Comparison of ENCODE assay signal across 16 mouse cellular contexts in genomic region chr1:51628137-51628793, GRCm38 (mm10).
DNase-seq lines count a peak whose midpoint lies in the region; ATAC-seq and TF ChIP-seq lines count a peak whose summit lies in the region.
"Had no signal": no experiment of that assay in that cellular context is flagged by ENCODE, and none has a peak within 500 bp of the region (broad histone marks: within the 10 kb centered on the region; RNA-seq: fewer than 3 reads in every experiment).

No protein-coding gene starts in this region.

- no peaks in the 10 kb centered on the region for H3K27me3 ChIP-seq in intestine, embryonic 14.5 days (replicated peaks; ENCODE audit: control insufficient read depth, insufficient read depth, low read length)
- H3K27me3 ChIP-seq in intestine, embryonic 16.5 days (replicated peaks; ENCODE audit: control insufficient read depth, insufficient read depth, low read length): no peaks in the 10 kb centered on the region
- H3K27me3 ChIP-seq in midbrain, embryonic 14.5 days (ENCODE audit: control insufficient read depth, insufficient read depth, low read length): no peaks in the 10 kb centered on the region
- no peaks in the 10 kb centered on the region for H3K27me3 ChIP-seq in midbrain, postnatal 0 days (ENCODE audit: insufficient read depth, low read length)
- H3K27me3 ChIP-seq: embryonic facial prominence, embryonic 15.5 days; heart, embryonic 15.5 days; hindbrain, embryonic 12.5 days; intestine, embryonic 15.5 days; limb, embryonic 13.5 days; liver, embryonic 15.5 days had no signal

- no peaks in the 10 kb centered on the region for H3K36me3 ChIP-seq in intestine, embryonic 14.5 days (ENCODE audit: control insufficient read depth, insufficient read depth, low read length)
- H3K36me3 ChIP-seq in intestine, embryonic 16.5 days (ENCODE audit: control insufficient read depth, insufficient read depth, low read length): no peaks in the 10 kb centered on the region
- H3K36me3 ChIP-seq in midbrain, embryonic 14.5 days (ENCODE audit: control insufficient read depth, insufficient read depth, low read length): no peaks in the 10 kb centered on the region
- no peaks in the 10 kb centered on the region for H3K36me3 ChIP-seq in midbrain, postnatal 0 days (ENCODE audit: insufficient read depth, low read length)
- H3K36me3 ChIP-seq: embryonic facial prominence, embryonic 15.5 days; heart, embryonic 15.5 days; hindbrain, embryonic 12.5 days; intestine, embryonic 15.5 days; limb, embryonic 13.5 days; liver, embryonic 15.5 days had no signal

- no peak overlapping the region for H3K4me3 ChIP-seq in intestine, embryonic 14.5 days (ENCODE audit: low read depth, low read length)
- no peak overlapping the region for H3K4me3 ChIP-seq in intestine, embryonic 16.5 days (ENCODE audit: low read length)
- no peak overlapping the region for H3K4me3 ChIP-seq in midbrain, embryonic 14.5 days (replicated peaks; ENCODE audit: low read depth, low read length)
- no peak overlapping the region for H3K4me3 ChIP-seq in midbrain, postnatal 0 days (ENCODE audit: low read depth, low read length)
- H3K4me3 ChIP-seq: embryonic facial prominence, embryonic 15.5 days; heart, embryonic 15.5 days; hindbrain, embryonic 12.5 days; intestine, embryonic 15.5 days; left cerebral cortex, adult 2 months; limb, embryonic 13.5 days; liver, embryonic 15.5 days had no signal

- WGBS in intestine, embryonic 14.5 days: 76% methylated on average over 5 of the region's 5 CpGs
- 77% methylated on average over 5 of the region's 5 CpGs for WGBS in intestine, embryonic 16.5 days
- WGBS in midbrain, embryonic 14.5 days: 43% methylated on average over 5 of the region's 5 CpGs
- 42% methylated on average over 5 of the region's 5 CpGs for WGBS in midbrain, postnatal 0 days

- H3K9ac ChIP-seq in intestine, embryonic 14.5 days (ENCODE audit: low read length): no peak overlapping the region
- no peak overlapping the region for H3K9ac ChIP-seq in intestine, embryonic 16.5 days (ENCODE audit: low read depth, low read length)
- no peak overlapping the region for H3K9ac ChIP-seq in midbrain, embryonic 14.5 days (replicated peaks; ENCODE audit: low read length)
- H3K9ac ChIP-seq in midbrain, postnatal 0 days (replicated peaks; ENCODE audit: low read length, poor library complexity, severe bottlenecking): no peak overlapping the region
- H3K9ac ChIP-seq: embryonic facial prominence, embryonic 15.5 days; heart, embryonic 15.5 days; hindbrain, embryonic 12.5 days; intestine, embryonic 15.5 days; limb, embryonic 13.5 days; liver, embryonic 15.5 days had no signal

- H3K27ac ChIP-seq in intestine, embryonic 14.5 days (ENCODE audit: low read depth): no peak overlapping the region
- H3K27ac ChIP-seq in intestine, embryonic 16.5 days (ENCODE audit: low read length): no peak overlapping the region
- no peak overlapping the region for H3K27ac ChIP-seq in midbrain, embryonic 14.5 days (replicated peaks; ENCODE audit: low read depth, low read length)
- no peak overlapping the region for H3K27ac ChIP-seq in midbrain, postnatal 0 days (ENCODE audit: low read depth, low read length)
- H3K27ac ChIP-seq: embryonic facial prominence, embryonic 15.5 days; heart, embryonic 15.5 days; hindbrain, embryonic 12.5 days; intestine, embryonic 15.5 days; left cerebral cortex, adult 2 months; limb, embryonic 13.5 days; liver, embryonic 15.5 days had no signal

- H3K4me2 ChIP-seq in intestine, embryonic 14.5 days (ENCODE audit: low read length): no peak overlapping the region
- H3K4me2 ChIP-seq in intestine, embryonic 16.5 days (ENCODE audit: low read depth, low read length): no peak overlapping the region
- no peak overlapping the region for H3K4me2 ChIP-seq in midbrain, embryonic 14.5 days (ENCODE audit: low read length)
- no peak overlapping the region for H3K4me2 ChIP-seq in midbrain, postnatal 0 days (ENCODE audit: low read depth, low read length, poor library complexity, severe bottlenecking)
- H3K4me2 ChIP-seq: embryonic facial prominence, embryonic 15.5 days; heart, embryonic 15.5 days; hindbrain, embryonic 12.5 days; intestine, embryonic 15.5 days; limb, embryonic 13.5 days; liver, embryonic 15.5 days had no signal

- H3K4me1 ChIP-seq in intestine, embryonic 14.5 days (replicated peaks; ENCODE audit: control insufficient read depth, insufficient read depth, low read length): no peaks in the 10 kb centered on the region
- no peaks in the 10 kb centered on the region for H3K4me1 ChIP-seq in intestine, embryonic 16.5 days (ENCODE audit: control insufficient read depth, insufficient read depth, low read length)
- H3K4me1 ChIP-seq in midbrain, embryonic 14.5 days (ENCODE audit: control insufficient read depth, insufficient read depth, low read length): peaks cover 4% of the 10 kb centered on the region; the same call in 1 of the 2 replicates
- H3K4me1 ChIP-seq in midbrain, postnatal 0 days (ENCODE audit: insufficient read depth, low read length): no peaks in the 10 kb centered on the region
- H3K4me1 ChIP-seq: embryonic facial prominence, embryonic 15.5 days; heart, embryonic 15.5 days; hindbrain, embryonic 12.5 days; intestine, embryonic 15.5 days; liver, embryonic 15.5 days had no signal

- peak; percentile 10 for DNase-seq in intestine, embryonic 14.5 days (ENCODE audit: low spot score)
- peak; percentile 53 for DNase-seq in midbrain, embryonic 14.5 days
- DNase-seq in midbrain, postnatal 0 days (ENCODE audit: low spot score): no peak
- DNase-seq in layer of hippocampus, adult 9-11 months: peak; percentile 39
- DNase-seq in cerebellum, postnatal 36 days: no peak
- DNase-seq: cerebellum, adult 18-20 months; kidney, postnatal 14 days had no signal

- H3K9me3 ChIP-seq in intestine, embryonic 14.5 days (ENCODE audit: control insufficient read depth, low read length): no peaks in the 10 kb centered on the region
- H3K9me3 ChIP-seq in intestine, embryonic 16.5 days (ENCODE audit: control insufficient read depth, low read length): no peaks in the 10 kb centered on the region
- H3K9me3 ChIP-seq in midbrain, embryonic 14.5 days (ENCODE audit: control insufficient read depth, low read length): no peaks in the 10 kb centered on the region
- no peaks in the 10 kb centered on the region for H3K9me3 ChIP-seq in midbrain, postnatal 0 days (ENCODE audit: low read length)
- H3K9me3 ChIP-seq: embryonic facial prominence, embryonic 15.5 days; heart, embryonic 15.5 days; hindbrain, embryonic 12.5 days; intestine, embryonic 15.5 days; limb, embryonic 13.5 days; liver, embryonic 15.5 days had no signal

- TF ChIP-seq CTCF in midbrain, postnatal 0 days (IDR thresholded peaks at IDR 0.05): no peak

- no peak for ATAC-seq in intestine, embryonic 14.5 days (replicated peaks; ENCODE audit: low FRiP score, low TSS enrichment, low read depth)
- no peak for ATAC-seq in intestine, embryonic 16.5 days
- ATAC-seq in midbrain, embryonic 14.5 days (ENCODE audit: low FRiP score, low TSS enrichment): no peak
- ATAC-seq in midbrain, postnatal 0 days (ENCODE audit: low FRiP score): no peak
- no peak for ATAC-seq in erythroblast, adult 5-6 weeks (replicated peaks; ENCODE audit: low FRiP score, poor library complexity, severe bottlenecking)
- ATAC-seq: intestine, embryonic 15.5 days had no signal

Comparison
In these comparisons a context has a peak if more than half of its experiments do, and no peak if none do; other contexts are left out.
1. DNase-seq: peak in intestine, embryonic 14.5 days (single experiment), midbrain, embryonic 14.5 days (single experiment) and layer of hippocampus, adult 9-11 months (single experiment); none in midbrain, postnatal 0 days (single experiment) and cerebellum, postnatal 36 days (0 of 2).